Mouse (Mus musculus): ENCODE measurements around the gene March9. TPM values are rescaled to one million over a fixed set of nuclear protein-coding genes. Genes with fewer than 3 reads are reported as not detected.

March9 gene
- total and polyA plus RNA-seq, 2 experiments from 2014 or later = 0.14 to 0.65 TPM

GRCm38 (mm10) chr10:127041274-127041766, 18.7 kb downstream of the March9 start, which contains the start of the genes Mettl1 and Eef1akmt3:
Mettl1 (plus strand) TSS chr10:127041414.
Eef1akmt3 (minus strand) TSS chr10:127041513.
- Histone ChIP-seq H3K9ac (replicated peaks; ENCODE audit: low read depth, low read length) (peak within 1 kb of the TSS; percentile 49), H3K4me2 (ENCODE audit: low read depth, low read length) (peak within 1 kb of the TSS; percentile 96), H3K4me1 (ENCODE audit: control insufficient read depth, insufficient read depth) (peaks cover 11% of the 10 kb centered on the region; the same call in 1 of the 2 replicates), H3K27me3 (ENCODE audit: control insufficient read depth, insufficient read depth, low read length) (peaks cover 10% of the 10 kb centered on the region; the same call in 1 of the 2 replicates), H3K4me3 (ENCODE audit: low read depth, low read length) (peak within 1 kb of the TSS; percentile 79), H3K36me3 (replicated peaks; ENCODE audit: control insufficient read depth, insufficient read depth, low read length) (peaks cover 7% of the 10 kb centered on the region; the same call in 1 of the 2 replicates), H3K27ac (ENCODE audit: low read depth) (0 out of 2 replicates have a peak within 1 kb of the TSS, but pooled peaks have one; percentile 49), H3K9me3 (replicated peaks; ENCODE audit: control insufficient read depth, low read length) (no peaks in the 10 kb centered on the region)
- ATAC-seq (ENCODE audit: insufficient read depth, low read depth) (peak; percentile 39; the same call in 1 of the 2 replicates), DNase-seq (ENCODE audit: low spot score) (no peak)
- TF ChIP-seq EP300 (IDR thresholded peaks at IDR 0.05; ENCODE audit: low read depth) = no peak
- no peak for TF ChIP-seq CTCF (IDR thresholded peaks at IDR 0.05; ENCODE audit: low read depth)
- WGBS = under 1% methylated on average over 28 of the region's 28 CpGs

GRCm38 (mm10) chr10:127040569-127041214, 19.3 kb downstream of the March9 start:
- H3K4me1 ChIP-seq (ENCODE audit: control insufficient read depth, insufficient read depth) = peaks cover 11% of the 10 kb centered on the region; the same call in 1 of the 2 replicates
- peak overlapping the region; percentile 79 for H3K4me3 ChIP-seq (ENCODE audit: low read depth, low read length)
- ATAC-seq (ENCODE audit: insufficient read depth, low read depth) (no peak), DNase-seq (ENCODE audit: low spot score) (no peak)
- H3K4me2 ChIP-seq (ENCODE audit: low read depth, low read length) = peak overlapping the region; percentile 96
- TF ChIP-seq EP300 (IDR thresholded peaks at IDR 0.05; ENCODE audit: low read depth) (no peak), CTCF (IDR thresholded peaks at IDR 0.05; ENCODE audit: low read depth) (no peak)
- 1% methylated on average over 20 of the region's 20 CpGs for WGBS
- H3K36me3 ChIP-seq (replicated peaks; ENCODE audit: control insufficient read depth, insufficient read depth, low read length) = peaks cover 7% of the 10 kb centered on the region; the same call in 1 of the 2 replicates
- no peak overlapping the region for H3K27ac ChIP-seq (ENCODE audit: low read depth)
- peak overlapping the region; percentile 49 for H3K9ac ChIP-seq (replicated peaks; ENCODE audit: low read depth, low read length)
- H3K9me3 ChIP-seq (replicated peaks; ENCODE audit: control insufficient read depth, low read length) = no peaks in the 10 kb centered on the region
- peaks cover 10% of the 10 kb centered on the region; the same call in 1 of the 2 replicates for H3K27me3 ChIP-seq (ENCODE audit: control insufficient read depth, insufficient read depth, low read length)

GRCm38 (mm10) chr10:127037641-127038040, 22.3 kb downstream of the March9 start:
- Histone ChIP-seq H3K27me3 (ENCODE audit: control insufficient read depth, insufficient read depth, low read length) (peaks cover 10% of the 10 kb centered on the region; the same call in 1 of the 2 replicates), H3K9ac (replicated peaks; ENCODE audit: low read depth, low read length) (no peak overlapping the region), H3K9me3 (replicated peaks; ENCODE audit: control insufficient read depth, low read length) (no peaks in the 10 kb centered on the region), H3K27ac (ENCODE audit: low read depth) (no peak overlapping the region), H3K4me3 (ENCODE audit: low read depth, low read length) (no peak overlapping the region), H3K36me3 (replicated peaks; ENCODE audit: control insufficient read depth, insufficient read depth, low read length) (no peaks in the 10 kb centered on the region), H3K4me2 (ENCODE audit: low read depth, low read length) (no peak overlapping the region), H3K4me1 (ENCODE audit: control insufficient read depth, insufficient read depth) (peaks cover 11% of the 10 kb centered on the region; the same call in 1 of the 2 replicates)
- DNase-seq (ENCODE audit: low spot score) (no peak), ATAC-seq (ENCODE audit: insufficient read depth, low read depth) (no peak)
- no peak for TF ChIP-seq EP300 (IDR thresholded peaks at IDR 0.05; ENCODE audit: low read depth)
- TF ChIP-seq CTCF (IDR thresholded peaks at IDR 0.05; ENCODE audit: low read depth) = no peak
- WGBS = 66% methylated on average over 12 of the region's 12 CpGs

- no peaks in the 10 kb centered on the region for H3K36me3 ChIP-seq (replicated peaks; ENCODE audit: control insufficient read depth, insufficient read depth, low read length)
- H3K4me2 ChIP-seq (ENCODE audit: low read depth, low read length) = no peak overlapping the region
- no peaks in the 10 kb centered on the region for H3K9me3 ChIP-seq (replicated peaks; ENCODE audit: control insufficient read depth, low read length)
- H3K27me3 ChIP-seq (ENCODE audit: control insufficient read depth, insufficient read depth, low read length) = peaks cover 10% of the 10 kb centered on the region; the same call in 1 of the 2 replicates
- no peak for TF ChIP-seq CTCF (IDR thresholded peaks at IDR 0.05; ENCODE audit: low read depth)
- no peak for TF ChIP-seq EP300 (IDR thresholded peaks at IDR 0.05; ENCODE audit: low read depth)
- WGBS = 79% methylated on average over 12 of the region's 12 CpGs
- ATAC-seq (ENCODE audit: insufficient read depth, low read depth) (no peak), DNase-seq (ENCODE audit: low spot score) (no peak)
- peaks cover 3% of the 10 kb centered on the region; the same call in 1 of the 2 replicates for H3K4me1 ChIP-seq (ENCODE audit: control insufficient read depth, insufficient read depth)
- H3K9ac ChIP-seq (replicated peaks; ENCODE audit: low read depth, low read length) = no peak overlapping the region
- no peak overlapping the region for H3K27ac ChIP-seq (ENCODE audit: low read depth)
- no peak overlapping the region for H3K4me3 ChIP-seq (ENCODE audit: low read depth, low read length)
These were observed 23.7 kb downstream of the March9 start for GRCm38 (mm10) chr10:127036273-127036672.

GRCm38 (mm10) chr10:127033301-127033741, 26.7 kb downstream of the March9 start:
- no peaks in the 10 kb centered on the region for H3K27me3 ChIP-seq (ENCODE audit: control insufficient read depth, insufficient read depth, low read length)
- H3K4me2 ChIP-seq (ENCODE audit: low read depth, low read length) = no peak overlapping the region
- DNase-seq (ENCODE audit: low spot score) (no peak), ATAC-seq (ENCODE audit: insufficient read depth, low read depth) (no peak)
- H3K36me3 ChIP-seq (replicated peaks; ENCODE audit: control insufficient read depth, insufficient read depth, low read length) = peaks cover 9% of the 10 kb centered on the region
- 74% methylated on average over 8 of the region's 8 CpGs for WGBS
- TF ChIP-seq EP300 (IDR thresholded peaks at IDR 0.05; ENCODE audit: low read depth) (no peak), CTCF (IDR thresholded peaks at IDR 0.05; ENCODE audit: low read depth) (no peak)
- no peaks in the 10 kb centered on the region for H3K4me1 ChIP-seq (ENCODE audit: control insufficient read depth, insufficient read depth)
- H3K27ac ChIP-seq (ENCODE audit: low read depth) = no peak overlapping the region
- no peaks in the 10 kb centered on the region for H3K9me3 ChIP-seq (replicated peaks; ENCODE audit: control insufficient read depth, low read length)
- H3K4me3 ChIP-seq (ENCODE audit: low read depth, low read length) = no peak overlapping the region
- H3K9ac ChIP-seq (replicated peaks; ENCODE audit: low read depth, low read length) = no peak overlapping the region

Measured in heart, postnatal 0 days (tissue).